Mouse (Mus musculus) E14TG2a.4 (cell line): ENCODE results near the gene Itga9.

Source experiments
- CTCF ChIP-seq: conservative IDR thresholded peaks from 2 replicates; pipeline ENCODE4 v1.5.1; 2014; ENCODE audit warnings: low read length
- NANOG ChIP-seq: IDR thresholded peaks from 2 replicates; pipeline ENCODE4 v1.6.1; 2014; ENCODE audit warnings: borderline replicate concordance, low read length, mixed read lengths
- POU5F1 ChIP-seq: IDR thresholded peaks from 2 replicates; pipeline ENCODE4 v1.6.1; 2014; ENCODE audit warnings: low read length, borderline replicate concordance

- TF ChIP-seq CTCF (no peak), NANOG (no peak), POU5F1 (no peak)
These were observed 335.5 kb downstream of the Itga9 start for GRCm38 (mm10) chr9:118942030-118942429.
